Mouse (Mus musculus) liver, postnatal 0 days (tissue): Measurements from ENCODE around the gene Dna2.

Experiments used
- CTCF ChIP-seq: sonication (generic); IDR thresholded peaks from 2 replicates; pipeline ENCODE4 v1.5.1; 2016; ENCODE audit warnings: antibody characterized with exemption, low read depth
- EP300 ChIP-seq: IDR thresholded peaks from 2 replicates; pipeline ENCODE4 v1.6.1; 2016; ENCODE audit warnings: antibody characterized with exemption, low read depth, mild to moderate bottlenecking

GRCm38 (mm10) chr10:62924096-62924635, 22.7 kb upstream of the Dna2 start:
- TF ChIP-seq CTCF (no peak), EP300 (no peak)
